ENCODE assay signal across 15 mouse cellular contexts in genomic region chr15:103318201-103318816, GRCm38 (mm10). TPM values are rescaled to one million over a fixed set of nuclear protein-coding genes. Genes with fewer than 3 reads are reported as not detected.
DNase-seq lines count a peak whose midpoint lies in the region; ATAC-seq and TF ChIP-seq lines count a peak whose summit lies in the region.
"Had no signal": no experiment of that assay in that cellular context is flagged by ENCODE, and none has a peak within 500 bp of the region (broad histone marks: within the 10 kb centered on the region; RNA-seq: fewer than 3 reads in every experiment).

No protein-coding gene starts in this region.

- no peak for TF ChIP-seq CTCF in gastrocnemius, adult 2 months (IDR thresholded peaks at IDR 0.05)

- peak overlapping the region; percentile 82 for H3K27ac ChIP-seq in gastrocnemius, adult 2 months
- no peak overlapping the region for H3K27ac ChIP-seq in limb, embryonic 13.5 days
- H3K27ac ChIP-seq in limb, embryonic 10.5 days = no peak overlapping the region
- peak overlapping the region; percentile 17 for H3K27ac ChIP-seq in limb, embryonic 15.5 days
- H3K27ac ChIP-seq: embryonic facial prominence, embryonic 15.5 days; neural tube, embryonic 12.5 days had no signal

- H3K4me3 ChIP-seq in gastrocnemius, adult 2 months = peak overlapping the region; percentile 46
- H3K4me3 ChIP-seq in limb, embryonic 13.5 days = no peak overlapping the region
- no peak overlapping the region for H3K4me3 ChIP-seq in limb, embryonic 10.5 days
- no peak overlapping the region for H3K4me3 ChIP-seq in limb, embryonic 15.5 days
- H3K4me3 ChIP-seq: embryonic facial prominence, embryonic 15.5 days; neural tube, embryonic 12.5 days had no signal

- DNase-seq in gastrocnemius, adult 2 months = peak; percentile 60
- no peak for DNase-seq in gastrocnemius, adult 8-10 months (ENCODE audit: low spot score in 2 of 2)
- DNase-seq in limb, embryonic 10.5 days (ENCODE audit: low spot score) = no peak
- peak; percentile 65 to 78 for DNase-seq in heart, adult 9 months (ENCODE audit: low spot score in 2 of 2)
- no peak for DNase-seq in adrenal gland, postnatal 36 days
- no peak for DNase-seq in urinary bladder, postnatal 14 days (ENCODE audit: low spot score)
- DNase-seq: B cell, adult 2 months; kidney, adult 18-20 months; layer of hippocampus, adult 9-11 months; lung, embryonic 14.5 days had no signal

- peak overlapping the region; percentile 40; the same call in 1 of the 2 replicates for H3K9ac ChIP-seq in limb, embryonic 13.5 days
- no peak overlapping the region for H3K9ac ChIP-seq in limb, embryonic 15.5 days
- H3K9ac ChIP-seq: embryonic facial prominence, embryonic 15.5 days; lung, embryonic 14.5 days; neural tube, embryonic 12.5 days had no signal

- ATAC-seq in limb, embryonic 13.5 days (ENCODE audit: low FRiP score, low read depth) = no peak
- no peak for ATAC-seq in limb, embryonic 15.5 days (ENCODE audit: insufficient number of reproducible peaks, low FRiP score, low TSS enrichment, low read depth)

- peaks cover 58% of the 10 kb centered on the region for H3K4me1 ChIP-seq in limb, embryonic 13.5 days
- peaks cover 49% of the 10 kb centered on the region for H3K4me1 ChIP-seq in limb, embryonic 10.5 days
- peaks cover 62% of the 10 kb centered on the region for H3K4me1 ChIP-seq in limb, embryonic 15.5 days

- H3K36me3 ChIP-seq in limb, embryonic 13.5 days = peaks cover 50% of the 10 kb centered on the region
- H3K36me3 ChIP-seq in limb, embryonic 10.5 days = peaks cover 60% of the 10 kb centered on the region
- peaks cover 36% of the 10 kb centered on the region; the same call in 1 of the 2 replicates for H3K36me3 ChIP-seq in limb, embryonic 15.5 days

- 75% methylated on average over 3 of the region's 3 CpGs for WGBS in limb, embryonic 13.5 days
- 82% methylated on average over 3 of the region's 3 CpGs for WGBS in limb, embryonic 10.5 days
- 56% methylated on average over 3 of the region's 3 CpGs for WGBS in limb, embryonic 15.5 days

- H3K27me3 ChIP-seq in limb, embryonic 13.5 days = no peaks in the 10 kb centered on the region
- peaks cover 10% of the 10 kb centered on the region; the same call in 1 of the 2 replicates for H3K27me3 ChIP-seq in limb, embryonic 10.5 days (ENCODE audit: low read depth, poor library complexity, severe bottlenecking)
- no peaks in the 10 kb centered on the region for H3K27me3 ChIP-seq in limb, embryonic 15.5 days
- H3K27me3 ChIP-seq: embryonic facial prominence, embryonic 15.5 days; neural tube, embryonic 12.5 days had no signal

- intact Hi-C loops in gastrocnemius, adult 2 months (cut with DNase I) = loop anchor here (10.0 kb wide), 1 partner anchor 564 kb away; no protein-coding TSS in a partner anchor

- H3K4me2 ChIP-seq in limb, embryonic 13.5 days (replicated peaks) = no peak overlapping the region
- no peak overlapping the region for H3K4me2 ChIP-seq in limb, embryonic 15.5 days
- H3K4me2 ChIP-seq: embryonic facial prominence, embryonic 15.5 days; lung, embryonic 14.5 days; midbrain, embryonic 11.5 days; neural tube, embryonic 12.5 days had no signal

- no peaks in the 10 kb centered on the region for H3K9me3 ChIP-seq in limb, embryonic 13.5 days
- H3K9me3 ChIP-seq in limb, embryonic 10.5 days (replicated peaks) = no peaks in the 10 kb centered on the region
- H3K9me3 ChIP-seq in limb, embryonic 15.5 days = no peaks in the 10 kb centered on the region
- H3K9me3 ChIP-seq: embryonic facial prominence, embryonic 15.5 days; neural tube, embryonic 12.5 days had no signal

RNA-seq across cellular contexts. Expression of gene Gpr84, which starts 7.9 kb away (rescaled TPM):
- not detected for total RNA-seq in gastrocnemius, adult 2 months (2021)
- not detected for total RNA-seq in gastrocnemius, adult 8-10 months (2022)
- 0.34 and 0.41 TPM in 2 replicates for polyA plus RNA-seq in limb, embryonic 13.5 days (2015; fragmentation: Nextera tagmentation; extraction: Ambion mirVana)
- 0.28 and 0.30 TPM in 2 replicates for polyA plus RNA-seq in limb, embryonic 10.5 days (2016; fragmentation: Nextera tagmentation; extraction: Ambion mirVana)
- 0.20 and 0.36 TPM in 2 replicates for polyA plus RNA-seq in limb, embryonic 15.5 days (2015; fragmentation: Nextera tagmentation; extraction: Ambion mirVana)
- total RNA-seq in adrenal gland, postnatal 36 days (2021) = not detected
- polyA plus RNA-seq: lung, embryonic 14.5 days had no signal

RNA-seq across cellular contexts. Expression of gene Zfp385a, which starts 21.6 kb away (rescaled TPM):
- total RNA-seq in gastrocnemius, adult 2 months (2021) = 10 to 100 TPM in 1 of 2 experiments, 1 to 10 TPM in 1; 8.0 to 13.0 TPM
- 1 to 10 TPM; 5.7 to 6.4 (median 5.9) TPM for total RNA-seq in gastrocnemius, adult 8-10 months (2022)
- 11.7 and 13.1 TPM in 2 replicates for polyA plus RNA-seq in limb, embryonic 13.5 days (2015; fragmentation: Nextera tagmentation; extraction: Ambion mirVana)
- polyA plus RNA-seq in limb, embryonic 10.5 days (2016; fragmentation: Nextera tagmentation; extraction: Ambion mirVana) = 22.1 and 22.8 TPM in 2 replicates
- 17.1 and 19.4 TPM in 2 replicates for polyA plus RNA-seq in limb, embryonic 15.5 days (2015; fragmentation: Nextera tagmentation; extraction: Ambion mirVana)
- total RNA-seq in adrenal gland, postnatal 36 days (2021) = 10 to 100 TPM; 11.8 to 13.3 TPM

RNA-seq across cellular contexts. Expression of gene Copz1, which starts 45.8 kb away (rescaled TPM):
- 10 to 100 TPM; 38.5 to 41.4 TPM for total RNA-seq in gastrocnemius, adult 2 months (2021)
- 10 to 100 TPM; 34.7 to 39.4 (median 35.6) TPM for total RNA-seq in gastrocnemius, adult 8-10 months (2022)
- polyA plus RNA-seq in limb, embryonic 13.5 days (2015; fragmentation: Nextera tagmentation; extraction: Ambion mirVana) = 283 TPM in 2 replicates
- 305 and 309 TPM in 2 replicates for polyA plus RNA-seq in limb, embryonic 10.5 days (2016; fragmentation: Nextera tagmentation; extraction: Ambion mirVana)
- 270 and 286 TPM in 2 replicates for polyA plus RNA-seq in limb, embryonic 15.5 days (2015; fragmentation: Nextera tagmentation; extraction: Ambion mirVana)
- 100 to 1,000 TPM; 144 to 150 TPM for total RNA-seq in adrenal gland, postnatal 36 days (2021)

RNA-seq across cellular contexts. Expression of gene Itga5, which starts 48.3 kb away (rescaled TPM):
- 1 to 10 TPM; 5.0 to 10.0 TPM for total RNA-seq in gastrocnemius, adult 2 months (2021)
- total RNA-seq in gastrocnemius, adult 8-10 months (2022) = 1 to 10 TPM; 4.0 to 4.9 (median 4.5) TPM
- 55.2 and 55.3 TPM in 2 replicates for polyA plus RNA-seq in limb, embryonic 13.5 days (2015; fragmentation: Nextera tagmentation; extraction: Ambion mirVana)
- 33.5 and 36.6 TPM in 2 replicates for polyA plus RNA-seq in limb, embryonic 10.5 days (2016; fragmentation: Nextera tagmentation; extraction: Ambion mirVana)
- polyA plus RNA-seq in limb, embryonic 15.5 days (2015; fragmentation: Nextera tagmentation; extraction: Ambion mirVana) = 62.0 and 64.9 TPM in 2 replicates
- total RNA-seq in adrenal gland, postnatal 36 days (2021) = 10 to 100 TPM; 37.0 to 37.4 TPM

Comparison
In these comparisons a context has a peak if more than half of its experiments do, and no peak if none do; other contexts are left out.
1. DNase-seq: peak in gastrocnemius, adult 2 months (single experiment) and heart, adult 9 months (2 of 2); none in gastrocnemius, adult 8-10 months (0 of 2), limb, embryonic 10.5 days (single experiment), adrenal gland, postnatal 36 days (0 of 2) and urinary bladder, postnatal 14 days (single experiment).
2. H3K27ac ChIP-seq: peak in gastrocnemius, adult 2 months (single experiment) and limb, embryonic 15.5 days (single experiment); none in limb, embryonic 13.5 days (single experiment) and limb, embryonic 10.5 days (single experiment).